Mouse (Mus musculus) mature B cell (primary cell): Measurements from ENCODE around the gene Neurl1b.

Experiments used
- in situ Hi-C: fragments of 300-500 bp; cut with MboI; formaldehyde crosslinking; loops from 2 replicates; pipeline ENCODE4 v1.14.3; 2019

Gene Neurl1b

DNA sequence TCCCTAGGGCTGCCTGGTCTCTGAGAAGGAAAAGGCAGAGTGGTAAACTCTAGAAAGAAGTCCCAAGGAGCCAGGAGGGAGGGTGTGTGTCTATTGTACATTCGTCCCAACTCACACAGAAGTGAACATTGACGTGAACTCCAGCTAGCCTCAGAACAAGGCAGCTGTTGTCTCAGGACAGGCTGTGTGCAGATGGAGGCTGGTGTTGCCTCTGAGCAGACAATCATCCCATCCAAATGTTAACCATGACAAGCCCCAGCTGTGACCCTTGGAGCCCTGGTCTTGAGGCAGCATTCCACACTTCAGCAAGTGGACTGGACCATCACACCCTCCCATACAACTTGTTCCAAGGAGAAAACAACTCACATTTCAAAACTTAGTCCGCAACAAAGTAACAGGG lies 77.6 kb downstream of the Neurl1b start:
- in situ Hi-C loops: no loop called here

DNA sequence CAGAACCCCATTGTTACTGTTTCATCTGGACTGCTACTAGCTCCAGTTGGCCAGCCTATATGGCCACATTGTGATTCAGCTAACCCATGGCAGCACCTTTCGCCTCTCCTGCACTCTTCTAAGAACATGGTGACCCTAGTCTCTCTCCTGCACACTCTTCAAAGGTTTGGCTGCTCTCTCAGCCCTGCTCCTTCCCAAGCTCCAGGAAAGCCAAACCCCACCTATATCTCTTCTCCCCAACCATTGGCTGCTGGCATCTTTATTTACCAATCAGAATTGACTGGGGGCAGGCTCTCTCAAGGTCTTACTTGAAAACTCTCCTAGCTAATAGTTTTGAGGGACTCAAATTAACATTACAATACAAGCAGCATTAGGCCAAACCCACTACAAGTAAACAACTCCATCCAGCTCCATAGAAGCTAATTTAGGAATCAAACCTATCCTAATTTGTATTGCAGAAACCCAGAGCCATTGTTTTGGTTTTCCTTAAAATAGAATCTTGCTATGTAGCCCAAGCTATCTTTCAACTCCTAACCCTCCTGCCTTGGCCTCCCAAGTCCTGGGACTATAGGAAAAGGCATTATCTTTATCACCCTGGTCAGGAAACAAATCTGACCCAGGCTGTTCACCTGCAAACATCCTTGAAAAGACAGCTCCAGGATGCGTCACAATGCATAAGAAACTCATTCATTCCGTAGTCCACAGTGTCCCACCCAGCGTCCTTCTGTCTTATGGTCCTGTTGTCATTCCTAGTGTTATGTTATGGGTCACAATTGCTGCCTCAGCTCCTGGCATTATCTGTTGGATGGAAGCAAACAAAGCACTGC lies 80.2 kb downstream of the Neurl1b start:
- in situ Hi-C loops: no loop called here
